Mouse (Mus musculus) liver, embryonic 14.5 days (tissue): ENCODE measurements around the gene Slc35f3.

Experiments used
- CTCF ChIP-seq: IDR thresholded peaks from 2 replicates; pipeline ENCODE4 v1.5.1; 2016; ENCODE audit warnings: antibody characterized with exemption, low read depth, control low read depth
- EP300 ChIP-seq: IDR thresholded peaks from 2 replicates; pipeline ENCODE4 v1.6.1; 2016; ENCODE audit warnings: antibody characterized with exemption, low read depth

- no peak for TF ChIP-seq CTCF
- no peak for TF ChIP-seq EP300
These were observed 82.9 kb downstream of the Slc35f3 start for GRCm38 (mm10) chr8:126381299-126381698.
